Mouse (Mus musculus) heart, adult 11 months (tissue): ENCODE data around the gene Dhdh.
"Not testable (repeated sequence)": the region's sequence is repeated elsewhere in the genome, so short reads cannot be mapped to it uniquely, and the experiment has no call there.

ENCODE experiments used
- DNase-seq: peaks from one replicate; pipeline ENCODE4 v3.0.0; 2022

The Dhdh gene

DNA sequence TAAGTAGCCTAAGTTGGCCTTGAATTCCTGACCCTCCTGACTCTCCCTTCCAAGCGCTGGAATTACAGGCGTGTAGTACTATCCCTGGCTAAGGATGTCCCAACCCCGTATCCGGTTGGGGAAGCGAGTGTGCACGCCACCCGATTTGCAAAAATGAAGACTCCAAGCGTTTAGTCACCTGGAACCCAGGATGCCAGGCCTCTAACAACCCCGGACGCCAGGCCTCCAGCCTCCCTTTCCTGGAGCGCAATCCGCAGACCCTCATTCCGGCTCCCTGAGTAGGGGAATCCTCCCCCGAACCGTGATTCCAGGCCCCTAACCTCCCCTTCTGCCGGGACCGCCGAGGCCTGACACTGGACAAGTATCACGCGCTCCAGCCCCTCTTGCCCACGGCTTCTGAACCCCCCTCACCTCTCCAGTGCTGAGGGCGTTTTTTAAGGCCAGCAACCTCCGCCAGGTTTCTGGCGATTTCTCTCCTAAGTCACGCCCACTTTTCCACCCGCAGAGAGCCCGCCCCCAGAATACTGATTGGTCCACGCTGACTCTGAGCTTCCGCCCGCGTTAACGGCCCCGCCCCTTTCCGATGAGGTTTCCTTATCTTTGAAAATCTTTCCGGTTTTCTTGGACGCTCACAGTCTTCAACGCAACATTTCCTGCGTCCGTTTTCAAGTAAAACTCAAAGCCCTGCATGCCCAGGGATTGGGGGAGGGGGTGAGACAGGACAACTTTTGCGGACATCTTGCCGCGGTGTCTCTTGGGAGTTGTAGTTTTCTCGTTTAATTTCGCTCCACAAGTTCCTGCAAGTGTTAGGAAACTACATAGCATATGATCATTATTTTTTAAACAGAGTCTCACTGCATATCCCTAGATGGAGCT, 21.5 kb upstream of the Dhdh start, which contains the start of gene Nucb1:
Gene Nucb1 (minus strand): TSS at position 495 of the 876 bp plus-strand sequence.
- peak; percentile 99 for DNase-seq

DNA sequence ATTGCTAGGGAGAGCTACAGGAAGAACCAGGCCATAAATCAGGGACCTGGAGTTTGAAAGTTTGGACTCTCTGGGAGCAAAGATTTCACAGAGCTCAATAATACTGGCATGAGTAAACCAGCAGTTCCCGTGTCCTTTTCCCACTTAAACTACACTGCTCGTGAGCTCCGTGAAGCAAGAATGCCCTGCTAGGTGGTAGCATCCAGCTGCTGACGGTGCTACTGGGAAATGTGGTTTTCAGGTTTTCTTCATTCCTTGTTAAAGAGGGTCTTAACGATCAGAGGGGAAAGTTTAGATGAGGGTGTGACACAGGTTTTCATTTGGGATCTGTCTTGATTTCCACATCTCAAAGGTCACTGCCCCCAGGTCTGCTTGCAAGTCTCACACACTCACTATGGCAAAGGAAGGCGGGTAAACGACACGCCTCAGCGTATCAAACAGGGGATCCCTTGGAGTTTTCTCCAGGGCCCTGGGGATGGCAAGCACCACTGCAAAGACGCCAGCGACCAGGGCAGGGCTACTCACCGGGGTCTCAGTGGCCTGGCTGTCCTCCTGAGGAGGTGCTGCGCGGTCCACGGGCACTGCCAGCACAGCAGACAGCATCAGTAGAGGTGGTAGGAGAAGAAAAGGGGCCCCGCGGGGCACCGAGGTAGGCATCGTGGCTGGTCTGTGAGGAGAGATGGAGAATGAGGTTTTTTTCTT, 20.7 kb upstream of the Dhdh start:
- peak; percentile 92 for DNase-seq

DNA sequence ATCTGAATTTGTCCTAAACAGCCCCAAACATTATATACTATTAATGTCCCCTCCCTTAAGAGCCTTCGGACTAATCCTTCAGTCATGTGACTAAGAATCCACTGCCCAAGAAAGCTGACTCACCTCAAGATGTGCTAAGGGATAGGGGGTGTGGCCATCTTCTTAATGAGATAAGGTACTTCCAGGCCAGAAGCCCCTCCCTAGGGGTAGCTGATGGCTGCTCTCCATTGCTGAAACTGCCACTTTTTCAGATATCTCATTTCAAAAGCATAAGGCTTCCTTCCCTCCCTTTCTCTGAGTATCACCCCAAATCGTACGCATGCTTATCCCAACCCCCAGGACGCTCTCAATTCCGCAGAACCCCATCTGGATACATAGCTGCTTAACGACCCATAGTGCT, 20.0 kb upstream of the Dhdh start:
- DNase-seq: no peak

DNA sequence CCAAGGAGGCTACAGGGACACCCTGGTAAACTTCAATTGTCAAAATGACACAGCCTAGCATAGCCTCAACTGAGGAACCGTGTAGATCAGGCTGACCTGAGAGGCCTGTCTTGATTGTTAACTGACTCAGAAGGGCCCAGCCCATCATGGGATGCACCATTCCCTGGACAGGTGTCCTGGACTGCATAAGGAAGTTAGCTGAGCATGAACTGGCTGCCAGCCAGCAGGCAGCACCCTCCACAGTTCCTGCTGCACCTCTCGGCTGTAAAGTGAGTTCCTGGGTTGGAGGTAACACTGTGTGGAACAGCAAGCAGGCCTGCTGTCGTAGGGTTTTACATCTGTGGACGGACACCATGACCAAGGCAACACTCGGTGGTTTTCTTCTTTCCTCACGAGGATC, 19.0 kb upstream of the Dhdh start:
- no peak for DNase-seq

DNA sequence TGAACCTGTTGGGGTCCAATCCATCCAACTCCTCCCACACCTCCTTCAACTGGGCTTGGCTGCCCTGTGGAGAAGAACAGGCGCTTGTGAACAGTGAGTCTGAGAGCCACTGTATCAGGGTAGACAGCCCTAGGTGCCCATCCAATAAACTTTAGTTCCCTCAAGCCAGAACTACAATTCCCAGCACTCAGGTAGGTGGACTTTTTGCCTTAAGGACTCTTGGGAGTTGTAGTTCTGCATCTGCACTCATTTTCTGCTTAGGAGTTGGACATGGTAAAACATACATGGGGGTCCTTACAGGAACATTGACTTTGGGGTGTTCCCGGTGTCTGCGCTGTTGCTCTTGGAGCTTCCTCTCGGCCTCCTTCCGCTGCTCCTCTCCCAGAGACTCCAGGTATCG, 9.8 kb upstream of the Dhdh start:
- DNase-seq: no peak

DNA sequence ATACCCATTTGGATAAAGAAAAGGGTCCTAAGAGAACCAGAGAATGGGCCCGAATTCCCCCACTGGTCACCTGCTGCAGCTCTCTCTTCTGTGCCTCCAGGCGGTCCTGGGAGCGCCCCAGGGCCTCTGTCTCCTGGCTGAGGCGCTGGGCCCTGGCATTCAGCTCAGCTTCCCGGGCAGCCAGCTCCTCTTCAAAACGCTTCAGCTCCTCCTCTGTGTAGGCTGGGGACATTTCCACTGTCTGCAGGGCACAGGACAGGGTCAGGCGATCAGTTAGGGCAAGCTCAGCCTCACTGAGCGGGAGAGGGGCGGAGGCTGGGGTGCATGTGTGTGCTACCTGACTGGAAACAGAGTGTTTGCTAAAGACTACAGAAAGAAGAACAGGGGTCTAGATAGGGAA, 5.9 kb upstream of the Dhdh start:
- peak; percentile 93 for DNase-seq

DNA sequence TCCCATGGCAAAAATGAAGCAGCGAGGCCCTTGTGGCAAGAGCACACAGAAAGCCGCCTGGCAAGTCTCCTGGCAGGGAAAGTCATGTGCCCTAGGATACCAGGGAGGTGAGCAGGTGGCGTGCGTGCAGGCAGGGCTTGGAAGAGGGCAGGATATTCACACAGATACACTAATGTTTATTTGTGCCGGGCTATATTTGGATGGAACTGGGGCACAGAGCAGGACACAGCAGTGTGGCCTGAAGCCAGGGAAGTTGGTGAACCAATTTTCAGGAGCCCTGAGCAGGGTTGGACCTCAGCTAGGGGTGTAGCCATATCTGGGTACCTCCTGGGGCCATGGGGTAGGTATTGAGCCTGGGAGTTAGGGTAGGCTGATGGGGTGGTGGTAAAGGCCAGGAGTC, 4.3 kb upstream of the Dhdh start:
- peak; percentile 96 for DNase-seq

DNA sequence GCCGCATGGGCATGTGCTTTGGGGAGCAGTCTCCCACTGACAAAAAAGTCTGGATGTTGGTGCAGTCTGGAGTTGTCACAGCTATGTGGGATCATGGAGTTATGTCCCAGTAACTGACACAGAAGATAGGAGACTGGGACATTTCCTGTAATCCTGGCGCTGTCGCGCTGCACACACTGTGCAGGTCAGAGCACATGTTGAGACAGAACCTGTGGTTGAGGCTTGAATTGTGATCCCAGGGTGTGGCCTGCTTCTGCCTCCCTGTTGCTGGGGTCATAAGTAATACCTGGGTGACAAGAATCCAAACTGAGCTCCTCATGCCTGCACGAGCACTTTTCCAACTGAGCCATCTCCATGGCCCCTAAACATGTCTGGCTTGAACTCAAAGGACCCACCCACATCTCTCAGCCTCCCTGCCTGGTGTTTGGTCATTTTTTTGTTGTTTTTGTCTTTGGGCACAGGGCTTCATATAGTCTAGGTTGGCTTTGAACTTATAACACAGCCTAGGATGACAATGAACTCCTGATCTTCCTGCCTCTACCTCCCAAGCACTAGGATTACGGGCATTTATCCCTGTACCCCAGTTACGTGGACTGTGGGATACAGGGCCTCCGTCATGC, 3.7 kb upstream of the Dhdh start:
- peak; percentile 86 for DNase-seq

DNA sequence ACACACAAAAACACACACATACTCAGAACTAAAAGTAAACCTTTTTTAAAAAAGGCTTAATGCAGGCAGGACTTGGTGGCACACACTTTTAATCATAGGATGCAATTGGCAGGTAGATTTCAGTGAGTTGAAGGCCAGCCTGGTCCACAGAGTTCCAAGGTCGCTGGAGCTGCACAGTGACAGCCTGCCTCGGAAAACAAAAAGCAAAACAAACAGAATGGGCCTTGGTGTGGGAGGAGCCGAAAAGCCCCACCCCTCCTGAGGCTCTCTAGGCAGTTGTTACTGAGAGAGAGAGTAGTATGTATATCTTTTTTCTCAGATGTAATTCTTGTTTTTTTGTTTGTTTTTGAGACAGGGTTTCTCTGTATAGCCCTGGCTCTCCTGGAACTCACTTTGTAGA, 2.7 kb upstream of the Dhdh start:
- no peak for DNase-seq

DNA sequence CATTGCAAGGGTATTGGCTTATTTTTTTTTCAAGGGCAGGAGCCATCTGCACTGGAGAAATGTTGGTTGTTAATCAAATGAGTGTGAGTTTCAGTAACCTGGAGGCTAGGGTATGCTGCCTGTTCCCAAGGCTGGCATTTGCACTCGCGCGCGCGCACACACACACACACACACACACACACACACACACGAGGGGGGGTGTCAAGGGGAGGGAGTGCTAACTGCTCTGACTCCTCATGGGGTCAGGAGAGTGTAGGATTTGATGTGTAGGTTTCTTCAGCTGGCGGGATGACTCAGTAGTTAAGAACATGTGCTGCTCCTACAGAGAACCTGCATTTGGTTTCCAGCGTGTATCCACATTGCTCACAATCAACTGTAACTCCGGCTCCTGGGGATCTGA, 2.2 kb upstream of the Dhdh start:
- no peak for DNase-seq

DNA sequence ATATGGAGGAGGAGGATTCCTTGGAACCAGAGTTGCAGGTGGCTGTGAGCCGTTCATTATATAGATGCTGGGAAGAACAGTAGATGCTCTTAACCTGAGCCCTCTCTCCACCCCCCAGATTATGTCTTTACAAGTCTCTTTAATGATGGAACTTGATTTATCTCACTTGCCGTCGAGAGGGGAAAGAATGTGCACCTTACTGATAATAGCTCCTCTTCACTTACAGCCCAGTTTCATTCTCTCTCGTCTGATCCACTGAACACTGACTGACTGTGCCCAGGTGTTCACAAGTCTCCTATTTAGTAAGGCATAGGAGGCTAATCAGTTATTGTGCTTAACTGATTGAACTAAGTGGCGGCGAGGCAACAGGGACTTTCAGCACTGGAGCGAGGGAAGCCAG, 973 bp upstream of the Dhdh start:
- no peak for DNase-seq

DNA sequence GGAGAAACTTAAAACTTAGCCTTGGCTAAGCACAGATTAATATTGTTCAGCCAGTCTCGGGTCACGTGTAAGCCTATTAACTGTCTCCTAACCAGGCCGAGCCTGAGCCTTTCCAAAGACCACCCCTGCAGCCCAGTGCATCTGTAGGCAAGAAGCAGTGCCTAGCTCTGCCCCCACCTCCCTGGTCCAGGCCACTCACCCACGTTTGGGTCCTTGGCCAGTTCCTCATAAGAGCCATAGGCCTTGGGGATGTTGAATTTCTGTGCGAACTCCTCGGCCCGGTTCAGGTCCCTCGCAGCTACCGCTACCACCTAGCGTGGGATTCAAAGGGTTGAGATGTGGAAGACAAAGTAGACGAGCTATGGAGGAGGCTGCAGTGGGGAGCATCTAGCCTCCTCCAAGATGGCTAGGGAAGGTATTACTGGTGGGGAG, 728 bp downstream of the Dhdh start:
- peak; percentile 87 for DNase-seq

DNA sequence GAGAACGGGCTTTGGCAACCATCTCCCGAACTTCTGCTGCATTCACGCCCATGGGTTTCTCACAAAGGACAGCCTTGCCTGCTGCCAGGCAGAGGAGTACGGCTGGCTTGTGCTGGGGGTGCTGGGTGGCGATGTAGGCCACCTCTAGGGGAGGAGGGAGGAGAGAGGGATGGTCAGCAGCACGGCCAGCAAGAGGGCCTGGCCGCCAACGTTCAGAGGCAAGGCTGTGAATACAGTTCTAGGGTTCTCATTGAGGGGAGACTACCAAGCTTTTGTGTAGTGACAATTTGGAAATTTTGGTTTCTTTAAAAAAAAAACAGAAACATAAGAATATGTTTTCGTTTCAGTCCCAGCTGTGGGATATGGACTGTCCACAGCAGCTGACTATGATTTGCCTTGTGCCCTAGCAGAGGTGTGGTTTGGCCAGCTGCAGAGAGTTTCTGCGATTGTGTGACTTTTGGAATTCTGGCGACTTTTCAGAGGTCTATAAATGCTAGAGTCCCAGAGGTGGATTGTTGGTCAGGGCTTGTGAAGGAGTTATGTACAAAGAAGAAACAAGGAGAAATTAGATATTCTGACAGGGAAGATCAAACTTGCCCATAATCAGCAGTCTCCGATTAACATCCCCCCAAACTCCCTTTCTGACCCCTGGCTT, 1.7 kb downstream of the Dhdh start, which contains the start of gene Gm45808:
Gene Gm45808 (minus strand): TSS at position 51 of the 655 bp plus-strand sequence.
- DNase-seq: no peak

DNA sequence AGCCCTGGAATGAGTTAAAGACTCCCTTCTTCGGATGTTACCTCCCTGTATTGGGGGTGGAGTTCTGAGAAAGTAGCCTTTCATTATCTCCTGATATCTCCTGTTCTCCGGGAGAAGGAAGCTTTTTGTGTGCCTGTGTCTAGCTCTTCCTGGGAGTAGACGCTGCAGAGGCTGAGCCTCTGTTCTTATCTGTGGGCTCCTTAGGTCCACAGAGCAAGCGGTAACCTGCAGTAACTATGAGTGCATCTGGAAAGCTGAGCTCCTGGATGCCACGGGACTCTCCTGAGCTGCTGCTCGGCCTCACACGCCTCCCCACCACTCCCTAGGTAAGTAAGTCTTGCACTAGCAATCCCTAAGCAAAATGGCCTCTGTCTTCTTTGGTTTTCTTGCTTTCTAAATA, 2.4 kb downstream of the Dhdh start:
- no peak for DNase-seq

DNA sequence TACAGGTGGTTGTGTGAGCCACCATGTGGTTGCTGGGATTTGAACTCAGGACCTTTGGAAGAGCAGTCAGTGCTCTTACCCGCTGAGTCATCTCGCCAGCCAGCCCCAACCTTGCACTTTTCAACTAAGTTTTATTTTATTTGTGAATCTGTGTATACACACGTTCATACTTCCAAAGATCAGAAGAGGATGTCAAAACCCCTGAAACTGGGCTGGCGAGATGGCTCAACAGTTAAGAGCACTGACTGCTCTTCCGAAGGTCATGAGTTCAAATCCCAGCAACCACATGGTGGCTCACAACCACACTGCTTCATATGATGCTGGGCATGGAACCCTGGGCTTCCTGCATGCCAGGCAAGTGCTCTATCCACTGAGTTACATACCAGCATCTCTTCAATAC, 3.6 kb downstream of the Dhdh start:
- DNase-seq: not testable (repeated sequence)

DNA sequence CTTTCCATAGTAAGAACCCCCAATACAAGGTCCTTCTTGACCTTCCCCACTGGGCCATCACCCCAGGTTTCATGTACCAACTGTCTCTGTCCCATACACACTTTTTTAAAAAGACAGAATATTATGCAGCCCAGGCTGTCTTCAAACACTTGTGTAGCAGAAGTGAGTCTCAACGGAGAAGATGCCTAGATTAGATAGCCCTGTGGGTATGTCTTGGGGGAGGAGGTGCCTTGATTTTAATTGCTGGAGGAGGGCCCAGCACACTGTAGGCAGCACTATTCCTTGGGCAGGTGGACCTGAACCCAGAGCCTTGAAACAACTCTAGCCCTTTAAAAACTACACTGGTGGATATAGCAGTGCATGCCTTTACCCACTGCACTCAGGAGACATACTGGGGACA, 6.4 kb downstream of the Dhdh start:
- no peak for DNase-seq

DNA sequence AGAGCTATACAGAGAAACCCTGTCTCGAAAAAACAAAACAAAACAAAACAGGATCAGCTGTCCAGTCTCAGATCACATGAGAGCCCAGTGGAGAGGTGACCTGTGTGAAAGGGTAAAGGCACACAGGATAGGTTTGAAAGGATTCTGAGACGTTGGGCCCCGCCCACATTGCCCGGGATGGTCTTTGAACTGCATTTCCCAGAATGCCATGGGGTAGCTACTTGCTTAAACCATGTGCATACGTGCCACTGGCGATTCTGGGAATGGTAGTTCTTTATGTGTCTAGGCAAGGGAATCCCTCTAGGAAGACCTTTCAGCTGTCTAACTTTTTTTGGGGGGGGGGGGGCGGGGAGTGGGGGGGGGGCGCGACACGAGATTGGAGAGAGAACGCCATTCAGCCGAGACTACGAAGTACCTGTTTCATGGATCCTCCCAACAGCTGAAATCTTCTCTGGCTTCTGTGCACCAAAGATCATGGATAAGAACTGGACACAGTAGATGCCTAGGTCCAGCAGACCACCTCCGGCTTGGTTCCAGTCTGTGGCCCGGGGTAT, 7.2 kb downstream of the Dhdh start, which contains the start of gene Tulp2:
Gene Tulp2 (plus strand): TSS at position 504 of the 554 bp plus-strand sequence.
- peak; percentile 94 for DNase-seq

DNA sequence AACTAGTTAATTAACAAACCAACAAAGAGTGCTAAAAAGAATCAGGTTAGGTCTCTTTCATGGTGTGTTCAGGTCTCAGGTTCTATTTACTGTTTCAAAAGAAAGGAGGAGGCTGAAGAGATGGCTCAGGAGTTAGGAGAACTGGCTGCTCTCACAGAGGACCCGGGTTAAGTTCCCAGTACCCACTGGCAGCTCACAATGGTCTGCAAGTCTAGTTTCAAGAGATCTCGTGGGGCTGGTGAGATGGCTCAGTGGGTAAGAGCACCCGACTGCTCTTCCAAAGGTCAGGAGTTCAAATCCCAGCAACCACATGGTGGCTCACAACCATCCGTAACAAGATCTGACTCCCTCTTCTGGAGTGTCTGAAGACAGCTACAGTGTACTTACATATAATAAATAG, 8.3 kb downstream of the Dhdh start:
- not testable (repeated sequence) for DNase-seq

DNA sequence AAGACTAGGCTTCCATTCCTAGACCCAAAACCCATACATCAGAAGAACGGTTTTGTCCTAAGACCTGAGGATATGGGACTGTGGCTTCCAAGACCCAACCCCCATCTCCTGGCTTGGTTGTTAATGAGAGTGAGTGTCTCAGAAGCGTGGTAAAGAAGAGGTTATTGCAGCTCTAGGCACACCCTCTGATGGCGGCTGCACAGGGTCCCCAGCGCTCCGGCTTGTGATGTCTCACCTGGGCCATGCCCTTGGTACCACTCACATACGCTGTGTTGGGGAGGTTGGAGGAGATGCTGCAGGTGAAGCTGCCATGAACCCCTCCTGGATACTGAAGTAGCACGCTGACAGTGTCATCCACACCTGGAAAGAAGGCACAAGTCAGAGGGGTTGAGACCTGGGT, 9.8 kb downstream of the Dhdh start:
- DNase-seq: peak; percentile 92

DNA sequence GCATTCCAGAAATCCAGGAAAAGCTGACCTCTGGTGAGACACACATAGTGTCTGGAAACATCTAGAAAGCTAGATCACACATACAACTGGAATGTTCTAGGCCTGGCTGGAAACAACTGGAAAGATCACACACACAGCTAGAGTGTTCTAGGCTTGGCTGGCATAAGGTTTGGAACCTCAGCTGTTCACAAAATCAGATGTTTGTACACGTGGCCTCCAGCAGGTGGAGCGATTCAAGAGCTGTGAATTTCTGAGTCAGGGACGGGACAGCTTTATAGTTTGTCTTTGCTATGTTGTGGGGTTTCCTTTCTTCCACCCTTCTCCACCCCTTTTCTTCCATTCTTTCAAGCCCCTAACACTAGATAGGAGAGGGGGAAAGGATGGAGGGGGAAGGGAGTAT, 11.6 kb downstream of the Dhdh start:
- peak; percentile 92 for DNase-seq

DNA sequence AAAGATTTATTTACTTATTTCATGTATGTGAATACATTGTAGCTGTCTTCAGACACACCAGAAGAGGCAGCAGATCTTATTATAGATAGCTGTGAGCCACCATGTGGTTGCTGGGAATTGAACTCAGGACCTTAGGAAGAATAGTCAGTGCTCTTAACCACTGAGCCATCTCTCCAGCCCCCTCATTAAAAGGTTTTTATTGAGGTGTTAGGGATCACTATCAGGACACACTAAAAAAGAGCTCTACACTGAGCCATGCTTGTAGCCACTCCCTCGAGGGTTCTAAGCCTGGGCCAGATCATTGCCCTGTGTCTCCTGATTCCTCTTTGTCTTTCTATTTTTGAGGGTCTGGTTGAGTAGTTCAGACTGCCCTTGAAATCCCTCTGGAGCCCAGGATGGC, 12.2 kb downstream of the Dhdh start:
- no peak for DNase-seq

DNA sequence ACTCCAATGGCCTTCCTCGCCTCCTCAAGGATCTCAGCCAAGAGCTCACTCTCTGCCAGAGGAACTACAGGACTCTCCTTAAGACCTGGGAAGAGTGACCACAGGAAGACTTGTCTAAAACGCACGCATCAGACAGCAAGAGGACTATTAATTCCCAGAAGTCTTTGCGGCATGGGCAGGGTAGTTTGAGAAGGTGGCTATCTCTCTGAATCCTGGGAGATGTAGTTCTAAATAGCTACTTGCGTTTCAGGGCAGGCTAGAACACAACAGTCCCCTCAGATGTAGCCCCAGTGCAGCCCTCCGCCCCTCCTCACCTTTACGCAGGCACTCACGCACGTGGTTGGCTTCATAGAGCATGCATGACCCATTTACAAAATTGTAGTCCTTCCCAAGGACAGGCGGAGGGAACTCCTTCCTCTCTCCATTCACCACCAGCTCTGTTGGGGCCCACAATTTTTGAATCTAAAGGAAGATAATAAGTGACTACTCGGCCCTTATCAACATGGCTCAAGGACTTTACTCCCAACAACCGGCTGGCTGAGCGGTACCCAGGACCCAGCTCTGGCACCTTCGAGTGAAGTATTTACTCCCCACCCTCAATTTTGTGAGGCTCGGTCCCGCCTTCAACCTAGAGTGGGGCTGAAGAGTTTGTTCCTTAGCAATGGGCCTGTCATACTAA, 13.2 kb downstream of the Dhdh start:
- DNase-seq: peak; percentile 91
